Mouse (Mus musculus) G1E (cell line): Measurements from ENCODE around the gene Pde10a.

Source experiments
- CTCF ChIP-seq: IDR thresholded peaks from 2 replicates; pipeline ENCODE4 v1.5.1; 2012; ENCODE audit warnings: low read depth, low read length, inconsistent platforms, mixed read lengths
- GATA1 ChIP-seq: IDR thresholded peaks from 2 replicates; pipeline ENCODE4 v1.6.1; 2012; ENCODE audit warnings: borderline replicate concordance, low read length, inconsistent platforms, mixed read lengths

- TF ChIP-seq CTCF (no peak), GATA1 (no peak)
Measured at GRCm38 (mm10) chr17:8533828-8534227, 8.7 kb downstream of the Pde10a start.
